ENCODE assay signal across 9 mouse cellular contexts in the genomic region with DNA sequence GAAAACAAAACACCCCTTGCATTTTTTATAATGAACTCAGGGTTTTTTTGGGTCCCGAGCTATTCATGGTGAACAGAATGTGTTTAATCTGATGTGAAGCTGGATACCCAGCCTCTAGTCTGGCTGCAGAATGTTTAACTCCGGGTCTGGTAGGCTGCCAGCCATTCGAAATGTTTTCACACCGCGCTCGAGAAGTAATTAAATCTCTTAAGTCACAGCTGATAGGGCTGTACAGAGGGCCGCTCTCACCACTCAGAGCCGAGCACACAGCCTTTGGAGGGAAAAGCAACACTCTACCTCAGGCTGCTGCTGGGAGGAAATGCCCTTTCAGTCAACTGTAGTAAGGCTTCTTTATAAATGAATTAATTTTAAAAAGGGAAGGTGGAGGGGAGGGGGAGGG. TPM values are rescaled to one million over a fixed set of nuclear protein-coding genes. Genes with fewer than 3 reads are reported as not detected.
DNase-seq lines count a peak whose midpoint lies in the region; ATAC-seq and TF ChIP-seq lines count a peak whose summit lies in the region.
"Had no signal": no experiment of that assay in that cellular context is flagged by ENCODE, and none has a peak within 500 bp of the region (broad histone marks: within the 10 kb centered on the region; RNA-seq: fewer than 3 reads in every experiment).

No protein-coding gene starts in this region.

- 14% methylated on average over 8 of the region's 8 CpGs for WGBS in forebrain, embryonic 13.5 days
- 43% methylated on average over 8 of the region's 8 CpGs for WGBS in forebrain, embryonic 11.5 days
- 10% methylated on average over 8 of the region's 8 CpGs for WGBS in forebrain, postnatal 0 days
- 93% methylated on average over 8 of the region's 8 CpGs for WGBS in thymus, adult 2 months

- no peak for TF ChIP-seq POLR2A in thymus, adult 2 months (IDR thresholded peaks at IDR 0.05; ENCODE audit: control insufficient read depth, extremely low read depth, insufficient read depth, low read length, poor library complexity)

- peak overlapping the region; percentile 59 for H3K27ac ChIP-seq in forebrain, embryonic 13.5 days
- H3K27ac ChIP-seq in forebrain, embryonic 11.5 days (ENCODE audit: low read depth, low read length): no peak overlapping the region
- H3K27ac ChIP-seq in forebrain, postnatal 0 days (ENCODE audit: low read depth, low read length): no peak overlapping the region
- H3K27ac ChIP-seq in thymus, adult 2 months (ENCODE audit: control insufficient read depth, insufficient read depth, low read length): no peak overlapping the region
- H3K27ac ChIP-seq: liver, embryonic 15.5 days had no signal

- peaks cover 20% of the 10 kb centered on the region for H3K9me3 ChIP-seq in forebrain, embryonic 13.5 days (replicated peaks)
- H3K9me3 ChIP-seq in forebrain, embryonic 11.5 days (ENCODE audit: control insufficient read depth, low read length): peaks cover 6% of the 10 kb centered on the region
- H3K9me3 ChIP-seq in forebrain, postnatal 0 days (ENCODE audit: low read length): 0 out of 2 replicates have a peak, but pooled peaks cover 10% of the 10 kb centered on the region

- H3K4me2 ChIP-seq in forebrain, embryonic 13.5 days: no peak overlapping the region
- H3K4me2 ChIP-seq in forebrain, embryonic 11.5 days (ENCODE audit: low read depth, low read length, severe bottlenecking): no peak overlapping the region
- no peak overlapping the region for H3K4me2 ChIP-seq in forebrain, postnatal 0 days (ENCODE audit: low read depth)
- H3K4me2 ChIP-seq: liver, embryonic 15.5 days had no signal

- H3K27me3 ChIP-seq in forebrain, embryonic 13.5 days: peaks cover 33% of the 10 kb centered on the region
- H3K27me3 ChIP-seq in forebrain, embryonic 11.5 days (ENCODE audit: control insufficient read depth, insufficient read depth, low read length): peaks cover 26% of the 10 kb centered on the region
- no peaks in the 10 kb centered on the region for H3K27me3 ChIP-seq in forebrain, postnatal 0 days (ENCODE audit: insufficient read depth, low read length)
- H3K27me3 ChIP-seq in thymus, adult 2 months (ENCODE audit: control insufficient read depth, insufficient read depth, low read length): no peaks in the 10 kb centered on the region
- H3K27me3 ChIP-seq: liver, embryonic 15.5 days had no signal

- H3K9ac ChIP-seq in forebrain, embryonic 13.5 days: no peak overlapping the region
- H3K9ac ChIP-seq in forebrain, embryonic 11.5 days (ENCODE audit: low read length): no peak overlapping the region
- H3K9ac ChIP-seq in forebrain, postnatal 0 days: no peak overlapping the region
- H3K9ac ChIP-seq: liver, embryonic 15.5 days had no signal

- peaks cover 25% of the 10 kb centered on the region for H3K36me3 ChIP-seq in forebrain, embryonic 13.5 days (ENCODE audit: poor library complexity, severe bottlenecking)
- peaks cover 3% of the 10 kb centered on the region; the same call in 1 of the 2 replicates for H3K36me3 ChIP-seq in forebrain, embryonic 11.5 days (ENCODE audit: control insufficient read depth, insufficient read depth, low read length)
- peaks cover 14% of the 10 kb centered on the region for H3K36me3 ChIP-seq in forebrain, postnatal 0 days (ENCODE audit: insufficient read depth)
- peaks cover 6% of the 10 kb centered on the region for H3K36me3 ChIP-seq in thymus, adult 2 months (ENCODE audit: control insufficient read depth, insufficient read depth, low read length)

- no peak overlapping the region for H3K4me3 ChIP-seq in forebrain, embryonic 13.5 days
- H3K4me3 ChIP-seq in forebrain, embryonic 11.5 days (ENCODE audit: low read depth, low read length): no peak overlapping the region
- no peak overlapping the region for H3K4me3 ChIP-seq in forebrain, postnatal 0 days (ENCODE audit: low read depth, low read length)
- H3K4me3 ChIP-seq in thymus, adult 2 months (ENCODE audit: control insufficient read depth, insufficient read depth, low read length): no peak overlapping the region
- H3K4me3 ChIP-seq: liver, embryonic 15.5 days had no signal

- peak; percentile 81 for ATAC-seq in forebrain, embryonic 13.5 days
- ATAC-seq in forebrain, embryonic 11.5 days (replicated peaks; ENCODE audit: low FRiP score): no peak
- peak; percentile 89 for ATAC-seq in forebrain, postnatal 0 days

- intact Hi-C loops in heart, postnatal 25 days (cut with DNase I): no loop called here

- no peak for TF ChIP-seq CTCF in forebrain, postnatal 0 days (IDR thresholded peaks at IDR 0.05; ENCODE audit: low read depth)
- TF ChIP-seq CTCF in thymus, adult 2 months (IDR thresholded peaks at IDR 0.05; ENCODE audit: borderline replicate concordance, control insufficient read depth, extremely low read depth, insufficient read depth, low read length, poor library complexity): no peak

- DNase-seq in forebrain, embryonic 11.5 days (ENCODE audit: low spot score): no peak
- peak; percentile 32 for DNase-seq in layer of hippocampus, adult 11-12 months (ENCODE audit: low spot score)
- no peak for DNase-seq in layer of hippocampus, adult 9-10 months (ENCODE audit: low spot score)
- peak; percentile 88 for DNase-seq in forebrain, postnatal 0 days
- DNase-seq in layer of hippocampus, postnatal 25 days (ENCODE audit: extremely low spot score in 1 of 2, low spot score in 1 of 2): peak; percentile 14 to 24
- DNase-seq in thymus, adult 2 months: no peak
- no peak for DNase-seq in heart, postnatal 25 days (ENCODE audit: low spot score)

- H3K4me1 ChIP-seq in forebrain, embryonic 13.5 days: peaks cover 30% of the 10 kb centered on the region
- peaks cover 7% of the 10 kb centered on the region; the same call in 1 of the 2 replicates for H3K4me1 ChIP-seq in forebrain, embryonic 11.5 days (replicated peaks; ENCODE audit: control insufficient read depth, insufficient read depth, low read length)
- no peaks in the 10 kb centered on the region for H3K4me1 ChIP-seq in forebrain, postnatal 0 days (ENCODE audit: insufficient read depth)
- H3K4me1 ChIP-seq in thymus, adult 2 months (replicated peaks; ENCODE audit: control insufficient read depth, insufficient read depth, low read length): no peaks in the 10 kb centered on the region
- H3K4me1 ChIP-seq: liver, embryonic 15.5 days had no signal

RNA-seq across cellular contexts. Expression of a gene that starts 49.6 kb away (rescaled TPM):
- polyA plus RNA-seq in forebrain, embryonic 13.5 days (2015; fragmentation: Nextera tagmentation; extraction: Ambion mirVana): 30.9 and 37.7 TPM in 2 replicates
- polyA plus RNA-seq in forebrain, embryonic 11.5 days (2014; fragmentation: Nextera tagmentation; extraction: Ambion mirVana): 42.3 and 53.9 TPM in 2 replicates
- 13.3 and 39.1 TPM in 2 replicates for total RNA-seq in forebrain, postnatal 0 days (2014; rRNA removed)
- polyA plus RNA-seq in forebrain, postnatal 0 days (2015; fragmentation: Nextera tagmentation; extraction: Ambion mirVana): 35.8 and 37.7 TPM in 2 replicates
- 10 to 100 TPM; 21.4 to 26.1 TPM for total RNA-seq in layer of hippocampus, postnatal 25 days (2021)
- polyA plus RNA-seq in thymus, adult 2 months (2012; rRNA removed): 12.7 and 12.8 TPM in 2 replicates
- 10 to 100 TPM; 20.5 to 23.2 TPM for total RNA-seq in heart, postnatal 25 days (2021)

Comparison
In these comparisons a context has a peak if more than half of its experiments do, and no peak if none do; other contexts are left out.
1. DNase-seq: peak in layer of hippocampus, adult 11-12 months (single experiment), forebrain, postnatal 0 days (single experiment) and layer of hippocampus, postnatal 25 days (2 of 2); none in forebrain, embryonic 11.5 days (single experiment), layer of hippocampus, adult 9-10 months (single experiment), thymus, adult 2 months (single experiment) and heart, postnatal 25 days (single experiment).